Mouse (Mus musculus): ENCODE data around the gene Pcid2.

DNA sequence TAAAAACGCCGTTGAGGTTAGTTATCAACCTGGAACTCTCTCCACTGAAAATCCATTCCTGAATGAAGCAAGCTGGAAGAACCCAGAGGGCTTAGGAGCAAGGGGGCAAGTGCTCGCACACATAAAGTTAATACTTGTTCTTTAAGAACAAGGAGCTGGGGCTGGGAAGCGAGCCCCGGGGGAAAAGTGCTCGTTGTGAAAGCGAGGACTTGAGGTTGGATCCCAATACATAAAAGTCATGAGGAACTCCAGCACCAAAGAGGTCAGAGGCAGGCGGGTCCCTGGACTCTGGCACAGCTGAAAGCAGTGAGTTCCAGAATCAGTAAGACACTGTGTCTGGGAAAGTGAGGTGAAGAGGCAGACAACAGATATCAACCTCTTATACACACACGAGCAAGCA, 48.8 kb upstream of the Pcid2 start:
- TF ChIP-seq ZNF384 (IDR thresholded peaks at IDR 0.05; ENCODE audit: low read depth, low read length) (no peak), MXI1 (IDR thresholded peaks at IDR 0.05; ENCODE audit: low read depth, low read length) (no peak), USF1 (IDR thresholded peaks at IDR 0.05; ENCODE audit: low read depth, low read length) (no peak), CTCF (IDR thresholded peaks at IDR 0.05 in 2 of 3, conservative IDR thresholded peaks at IDR 0.05 in 1 of 3; ENCODE audit: control insufficient read depth in 1 of 3, insufficient read depth in 1 of 3, low read depth in 2 of 3, low read length in 3 of 3, poor library complexity in 1 of 3, severe bottlenecking in 1 of 3) (no peak), ZC3H11A (IDR thresholded peaks at IDR 0.05; ENCODE audit: low read depth, low read length) (no peak), POLR2A (IDR thresholded peaks at IDR 0.05; ENCODE audit: control insufficient read depth in 1 of 2, insufficient read depth in 1 of 2, low read depth in 1 of 2, low read length in 2 of 2, poor library complexity in 1 of 2) (no peak), USF2 (IDR thresholded peaks at IDR 0.05; ENCODE audit: borderline replicate concordance in 1 of 2, insufficient read depth in 1 of 2, low read depth in 1 of 2, low read length in 2 of 2) (no peak), ETS1 (IDR thresholded peaks at IDR 0.05; ENCODE audit: low read depth, low read length) (no peak), GATA1 (IDR thresholded peaks at IDR 0.05; ENCODE audit: low read depth, low read length) (no peak)
